Mouse (Mus musculus) adrenal gland, postnatal 4 days (tissue): Measurements from ENCODE around the gene Zfp951. TPM values are rescaled to one million over a fixed set of nuclear protein-coding genes. Genes with fewer than 3 reads are reported as not detected.
A peak's percentile ranks its signal among the peaks of the same experiment; 100 is the strongest.
"Not testable (repeated sequence)": the region's sequence is repeated elsewhere in the genome, so short reads cannot be mapped to it uniquely, and the experiment has no call there.

Experiments used
- DNase-seq, 2 experiments: peaks; one replicate each; pipeline ENCODE4 v3.0.0; 2021 to 2022; ENCODE audit warnings: low spot score in 2 of 2, mixed read lengths in 2 of 2
- long read RNA-seq, 2 experiments: library from polyadenylated mRNA; stranded (forward); transcript quantifications; one replicate each; pipeline ENCODE4 v2.0.0; 2021
- total RNA-seq, 2 experiments: library from RNA; stranded (reverse); gene quantifications; 2 replicates each; pipeline ENCODE4 v1.2.3; 2021

The Zfp951 gene
- total RNA-seq = 1 to 10 TPM; 7.3 to 8.6 TPM
- long read RNA-seq, experiment 1, partial matches to known transcripts = 0 of 6 reads
- long read RNA-seq, experiment 1, other reads (novel, unspliced or antisense) = 3 of 6 reads
- long read RNA-seq, experiment 2, partial matches to known transcripts = 0 of 10 reads
- long read RNA-seq, experiment 2, other reads (novel, unspliced or antisense) = 10 of 10 reads

GRCm38 (mm10) chr5:104859962-104860525 is at the start of gene Zfp951:
Zfp951 (minus strand) TSS chr5:104860070.
- DNase-seq = peak; percentile 11 to 14

- not testable (repeated sequence) for DNase-seq
Measured at GRCm38 (mm10) chr5:104906556-104906955, 46.7 kb upstream of the Zfp951 start.

GRCm38 (mm10) chr5:104859045-104859961 is 567 bp downstream of the Zfp951 start:
- DNase-seq = not testable (repeated sequence)

GRCm38 (mm10) chr5:104854546-104854945 is 5.3 kb downstream of the Zfp951 start:
- DNase-seq = not testable (repeated sequence)

- DNase-seq = no peak
Measured at GRCm38 (mm10) chr5:104833330-104833729, 26.5 kb downstream of the Zfp951 start.

GRCm38 (mm10) chr5:104829611-104830010 is 30.3 kb downstream of the Zfp951 start:
- no peak for DNase-seq

- not testable (repeated sequence) for DNase-seq
Measured at GRCm38 (mm10) chr5:104770138-104770537, 89.7 kb downstream of the Zfp951 start.

Other genes starting within 250 kb of the Zfp951 start
- gene Abcg3, start 122.6 kb upstream of the Zfp951 start, total RNA-seq = 1 to 10 TPM in 1 of 2 experiments, under 1 TPM in 1; 0.84 to 1.1 TPM